Mouse (Mus musculus) kidney, embryonic 16.5 days (tissue): ENCODE results near the gene Noa1. TPM values are rescaled to one million over a fixed set of nuclear protein-coding genes. Genes with fewer than 3 reads are reported as not detected.
A peak's percentile ranks its signal among the peaks of the same experiment; 100 is the strongest.

Experiments
- ATAC-seq: fragments of 200-750 bp; cut with Nextera tagmentation; 2 replicates; pipeline ENCODE4 v1.8.0; 2017; ENCODE audit warnings: moderate TSS enrichment; ENCODE audit not compliant: low FRiP score, low TSS enrichment
- H3K27ac ChIP-seq: fragments of 300-500 bp; sonication (generic); 2 replicates; pipeline ENCODE4 v1.5.1; 2014; ENCODE audit warnings: low read length
- H3K27me3 ChIP-seq: fragments of 300-500 bp; sonication (generic); 2 replicates; pipeline ENCODE4 v1.6.1; 2014; ENCODE audit warnings: low read length, control low read depth, mixed read lengths; ENCODE audit not compliant: insufficient read depth
- H3K36me3 ChIP-seq: fragments of 300-500 bp; sonication (generic); 2 replicates; pipeline ENCODE4 v1.6.1; 2014; ENCODE audit warnings: low read length, control low read depth, mixed read lengths; ENCODE audit not compliant: insufficient read depth
- H3K4me1 ChIP-seq: fragments of 300-500 bp; sonication (generic); 2 replicates; pipeline ENCODE4 v1.6.1; 2014; ENCODE audit warnings: low read length, control low read depth, mixed read lengths; ENCODE audit not compliant: insufficient read depth
- H3K4me2 ChIP-seq: fragments of 300-500 bp; sonication (generic); replicated peaks from 2 replicates; pipeline ENCODE4 v1.6.1; 2014; ENCODE audit warnings: low read depth, low read length
- H3K4me3 ChIP-seq: fragments of 300-500 bp; sonication (generic); 2 replicates; pipeline ENCODE4 v1.5.1; 2014; ENCODE audit warnings: mild to moderate bottlenecking, low read length
- H3K9ac ChIP-seq: fragments of 300-500 bp; sonication (generic); replicated peaks from 2 replicates; pipeline ENCODE4 v1.6.1; 2014; ENCODE audit warnings: low read length
- H3K9me3 ChIP-seq: fragments of 300-500 bp; sonication (generic); 2 replicates; pipeline ENCODE4 v1.6.1; 2016; ENCODE audit warnings: low read length, control low read depth
- WGBS: fragments of 180-500 bp; shearing (Covaris S2); extraction: QIAGEN DNeasy Blood & Tissue Kit; methylation state at CpG from one replicate; pipeline ENCODE4 v1.1.7; 2014; 5-methylcytosine and 5-hydroxymethylcytosine counted together
- polyA plus RNA-seq: library from polyadenylated mRNA; unstranded; fragments of >200 nt; fragmentation: Nextera tagmentation; extraction: Ambion mirVana; gene quantifications from 2 replicates; pipeline ENCODE4 v1.2.1, GENCODE M21; 2015

Noa1 gene
- polyA plus RNA-seq, 1 experiment from 2014 or later: 35.9 TPM

DNA sequence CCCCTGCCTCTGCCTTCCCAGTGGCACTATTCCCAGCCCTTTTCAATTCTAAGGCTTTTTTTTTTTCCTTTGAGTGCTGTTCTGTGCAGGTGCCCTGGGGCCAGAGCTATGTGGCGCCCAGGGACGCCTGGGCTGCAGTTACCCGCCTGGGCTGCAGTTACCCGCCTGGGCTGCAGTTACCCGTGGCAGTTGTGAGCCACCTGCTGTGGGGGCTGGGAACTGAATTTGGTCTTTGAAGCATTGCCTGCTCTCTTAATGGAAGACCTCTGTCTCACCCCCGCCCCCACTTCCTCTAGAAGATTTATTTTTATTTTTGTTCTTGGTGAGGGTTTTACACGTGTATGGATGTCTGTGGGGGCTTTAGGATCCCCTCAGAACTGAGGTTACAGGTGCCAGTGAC is 36.7 kb downstream of the Noa1 start:
- ATAC-seq: no peak
- no peak overlapping the region for H3K4me2 ChIP-seq
- H3K9me3 ChIP-seq: no peaks in the 10 kb centered on the region
- H3K4me1 ChIP-seq: peaks cover under 1% of the 10 kb centered on the region
- H3K36me3 ChIP-seq: peaks cover 83% of the 10 kb centered on the region
- H3K27me3 ChIP-seq: no peaks in the 10 kb centered on the region
- H3K4me3 ChIP-seq: no peak overlapping the region
- H3K9ac ChIP-seq: no peak overlapping the region
- no peak overlapping the region for H3K27ac ChIP-seq
- 62% methylated on average over 7 of the region's 7 CpGs for WGBS

DNA sequence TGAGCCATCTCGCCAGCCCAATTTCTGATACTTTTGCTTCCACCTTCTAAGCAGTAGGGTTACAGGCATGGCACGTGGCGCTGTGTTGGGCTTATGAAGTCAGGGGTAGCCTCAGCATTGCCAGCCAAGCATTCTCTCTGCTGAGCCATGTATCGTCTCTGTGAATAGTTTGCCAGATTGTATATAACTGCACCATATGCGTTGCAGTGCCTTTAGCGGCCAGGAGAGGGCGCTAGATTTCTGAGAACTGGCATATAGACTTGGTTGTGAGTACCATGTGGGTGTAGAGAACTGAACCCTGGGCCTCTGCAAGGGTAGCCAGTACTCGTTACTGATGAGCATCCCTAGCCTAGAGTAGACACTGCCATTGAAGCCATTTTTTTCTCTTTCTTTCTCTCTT is 40.5 kb downstream of the Noa1 start:
- peaks cover 57% of the 10 kb centered on the region for H3K36me3 ChIP-seq
- no peak overlapping the region for H3K4me3 ChIP-seq
- no peak overlapping the region for H3K4me2 ChIP-seq
- no peaks in the 10 kb centered on the region for H3K9me3 ChIP-seq
- 84% methylated on average over 8 of the region's 8 CpGs for WGBS
- no peak overlapping the region for H3K9ac ChIP-seq
- H3K27me3 ChIP-seq: no peaks in the 10 kb centered on the region
- ATAC-seq: no peak
- H3K27ac ChIP-seq: no peak overlapping the region
- H3K4me1 ChIP-seq: peaks cover 13% of the 10 kb centered on the region

DNA sequence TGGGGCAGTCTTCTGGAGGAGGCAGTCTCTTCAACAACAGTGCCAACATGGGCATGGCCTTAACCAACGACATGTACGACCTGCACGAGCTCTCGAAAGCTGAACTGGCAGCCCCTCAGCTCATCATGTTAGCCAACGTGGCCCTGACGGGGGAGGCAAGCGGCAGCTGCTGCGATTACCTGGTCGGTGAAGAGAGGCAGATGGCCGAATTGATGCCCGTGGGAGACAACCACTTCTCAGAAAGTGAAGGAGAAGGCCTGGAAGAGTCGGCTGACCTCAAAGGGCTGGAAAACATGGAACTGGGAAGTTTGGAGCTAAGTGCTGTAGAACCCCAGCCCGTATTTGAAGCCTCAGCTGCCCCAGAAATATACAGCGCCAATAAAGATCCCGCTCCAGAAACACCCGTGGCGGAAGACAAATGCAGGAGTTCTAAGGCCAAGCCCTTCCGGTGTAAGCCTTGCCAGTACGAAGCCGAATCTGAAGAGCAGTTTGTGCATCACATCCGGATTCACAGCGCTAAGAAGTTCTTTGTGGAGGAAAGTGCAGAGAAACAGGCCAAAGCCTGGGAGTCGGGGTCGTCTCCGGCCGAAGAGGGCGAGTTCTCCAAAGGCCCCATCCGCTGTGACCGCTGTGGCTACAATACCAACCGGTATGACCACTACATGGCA is 41.8 kb downstream of the Noa1 start:
- no peak overlapping the region for H3K9ac ChIP-seq
- H3K4me3 ChIP-seq: no peak overlapping the region
- WGBS: 84% methylated on average over 30 of the region's 30 CpGs
- H3K9me3 ChIP-seq: no peaks in the 10 kb centered on the region
- no peak overlapping the region for H3K27ac ChIP-seq
- ATAC-seq: no peak
- no peaks in the 10 kb centered on the region for H3K27me3 ChIP-seq
- peaks cover 13% of the 10 kb centered on the region for H3K4me1 ChIP-seq
- peaks cover 47% of the 10 kb centered on the region for H3K36me3 ChIP-seq
- H3K4me2 ChIP-seq: peak overlapping the region; percentile 70

DNA sequence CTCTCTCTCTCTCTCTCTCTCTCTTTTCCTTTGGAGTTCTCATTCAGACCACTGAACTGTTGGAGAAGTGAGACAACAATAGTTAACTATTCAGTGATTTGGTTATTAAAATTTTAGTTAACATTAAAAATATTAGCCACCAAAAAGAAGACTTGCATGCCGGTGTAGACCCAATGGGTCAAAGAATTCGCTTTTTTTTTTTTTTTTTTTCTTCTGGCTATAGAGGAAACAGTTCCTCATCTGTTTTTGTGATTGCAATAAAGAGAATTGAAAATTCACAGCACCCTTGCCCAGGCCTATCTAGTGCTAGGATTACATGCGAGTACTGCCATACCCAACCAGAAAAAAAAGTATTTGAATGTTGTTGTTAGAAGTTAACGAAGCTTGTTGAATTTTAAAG is 42.4 kb downstream of the Noa1 start:
- H3K9ac ChIP-seq: no peak overlapping the region
- WGBS: 55% methylated on average over 4 of the region's 4 CpGs

DNA sequence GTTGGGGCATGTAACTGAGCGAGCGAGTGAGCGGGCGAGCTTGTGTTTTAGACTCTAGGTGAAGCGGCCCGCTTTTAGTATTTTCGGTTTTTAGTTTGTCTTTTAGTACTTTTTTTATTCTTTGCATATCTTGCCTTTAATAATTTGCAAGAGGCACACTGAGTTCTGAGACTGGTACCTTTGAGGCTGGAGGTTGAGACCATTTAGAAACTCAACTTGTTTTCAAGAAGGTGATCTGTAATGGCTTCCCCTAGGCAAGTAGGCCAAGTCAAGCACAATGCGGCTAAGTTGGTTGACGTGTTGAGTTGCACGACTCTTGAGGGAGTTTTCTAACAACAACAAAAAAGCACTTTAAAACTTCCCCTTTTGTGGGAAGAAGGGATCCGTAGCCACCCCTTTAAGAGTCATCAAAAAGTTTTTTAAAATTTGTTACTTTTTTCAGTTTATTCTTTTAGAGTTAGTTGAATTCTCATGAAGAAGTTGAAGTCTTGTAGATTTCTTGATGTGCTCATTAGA is 42.9 kb downstream of the Noa1 start:
- WGBS: 1% methylated on average over 11 of the region's 11 CpGs
- H3K27me3 ChIP-seq: no peaks in the 10 kb centered on the region
- H3K36me3 ChIP-seq: peaks cover 36% of the 10 kb centered on the region
- H3K27ac ChIP-seq: peak overlapping the region; percentile 99
- peak overlapping the region; percentile 70 for H3K4me2 ChIP-seq
- no peaks in the 10 kb centered on the region for H3K9me3 ChIP-seq
- H3K9ac ChIP-seq: peak overlapping the region; percentile 92
- no peak for ATAC-seq
- H3K4me3 ChIP-seq: peak overlapping the region; percentile 93
- peaks cover 13% of the 10 kb centered on the region for H3K4me1 ChIP-seq

More for the DNA sequence above, 42.4 kb downstream of the Noa1 start:
- Histone ChIP-seq H3K4me1 (peaks cover 13% of the 10 kb centered on the region), H3K36me3 (peaks cover 41% of the 10 kb centered on the region), H3K4me3 (peak overlapping the region; percentile 93), H3K4me2 (peak overlapping the region; percentile 70), H3K9me3 (no peaks in the 10 kb centered on the region), H3K27me3 (no peaks in the 10 kb centered on the region), H3K27ac (no peak overlapping the region)
- ATAC-seq: no peak

DNA sequence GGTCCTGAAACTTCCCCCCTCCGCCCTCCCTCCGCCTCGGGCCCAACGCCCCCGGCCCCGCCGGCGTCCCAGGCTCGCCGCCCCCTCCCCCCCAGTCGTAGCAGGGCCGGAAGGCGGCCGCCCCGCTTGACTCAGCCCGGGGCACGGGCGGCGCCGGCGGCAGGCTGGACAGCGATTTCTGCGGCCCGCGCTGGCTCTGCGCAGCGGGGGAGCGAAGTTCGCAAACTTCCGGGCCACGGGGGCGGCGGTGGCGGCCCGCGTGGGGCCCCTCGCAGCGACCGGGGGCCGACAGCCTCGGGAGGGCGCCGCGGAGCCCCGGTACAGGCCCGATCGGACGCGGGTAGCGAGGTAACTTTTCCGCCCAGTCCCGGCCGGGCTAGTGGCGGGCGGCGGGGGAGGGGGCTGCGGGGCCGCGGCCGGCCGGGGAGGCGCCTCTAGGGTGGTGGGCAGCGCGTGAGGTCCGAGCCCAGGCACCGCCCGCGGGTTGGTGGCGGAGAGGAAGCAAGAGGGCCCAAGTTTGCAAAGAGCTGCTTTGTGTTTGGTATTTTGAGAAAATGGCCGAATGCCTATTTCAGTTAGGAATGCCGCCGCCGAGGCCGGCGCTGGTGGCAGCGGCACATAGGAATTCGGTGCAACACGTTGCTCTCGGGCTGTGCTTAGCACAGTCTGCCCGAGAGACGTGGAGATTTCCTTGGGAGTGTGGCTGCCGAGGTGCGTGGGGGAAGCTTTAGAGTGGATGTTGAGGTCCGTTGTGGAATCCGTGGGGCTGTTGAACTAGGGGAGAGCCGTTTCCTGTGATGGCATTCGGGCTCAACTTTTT is 43.6 kb downstream of the Noa1 start:
- peak overlapping the region; percentile 70 for H3K4me2 ChIP-seq
- no peaks in the 10 kb centered on the region for H3K27me3 ChIP-seq
- WGBS: under 1% methylated on average over 63 of the region's 87 CpGs
- H3K36me3 ChIP-seq: peaks cover 32% of the 10 kb centered on the region
- H3K9me3 ChIP-seq: no peaks in the 10 kb centered on the region
- peaks cover 13% of the 10 kb centered on the region for H3K4me1 ChIP-seq
- ATAC-seq: peak; percentile 72
- H3K4me3 ChIP-seq: peak overlapping the region; percentile 93
- peak overlapping the region; percentile 92 for H3K9ac ChIP-seq
- peak overlapping the region; percentile 99 for H3K27ac ChIP-seq

DNA sequence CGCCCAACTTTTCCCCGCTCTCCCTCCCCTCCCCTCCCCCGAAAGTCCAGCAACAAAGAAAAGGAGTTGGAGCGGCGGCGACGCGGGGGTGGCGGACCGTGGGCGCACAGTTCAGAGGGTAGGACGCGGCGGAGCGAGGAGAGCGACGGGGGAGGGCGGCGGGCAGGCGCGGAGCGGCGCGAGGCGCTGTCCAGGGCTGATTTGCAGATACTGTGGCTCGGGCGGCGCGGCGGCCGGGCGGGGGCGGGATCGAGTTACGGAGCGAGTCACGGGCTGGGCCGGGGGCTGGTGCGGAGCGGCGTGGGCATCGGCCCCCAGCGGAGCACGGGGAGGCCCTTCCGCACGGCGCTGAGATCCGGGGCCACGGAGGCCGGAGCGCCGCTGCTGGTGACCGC is 44.2 kb downstream of the Noa1 start:
- H3K4me3 ChIP-seq: peak overlapping the region; percentile 93
- H3K9ac ChIP-seq: peak overlapping the region; percentile 92
- H3K4me1 ChIP-seq: peaks cover 13% of the 10 kb centered on the region
- H3K36me3 ChIP-seq: peaks cover 26% of the 10 kb centered on the region
- H3K9me3 ChIP-seq: no peaks in the 10 kb centered on the region
- H3K27me3 ChIP-seq: no peaks in the 10 kb centered on the region
- peak; percentile 95 for ATAC-seq
- under 1% methylated on average over 31 of the region's 53 CpGs for WGBS
- peak overlapping the region; percentile 70 for H3K4me2 ChIP-seq
- H3K27ac ChIP-seq: peak overlapping the region; percentile 99

DNA sequence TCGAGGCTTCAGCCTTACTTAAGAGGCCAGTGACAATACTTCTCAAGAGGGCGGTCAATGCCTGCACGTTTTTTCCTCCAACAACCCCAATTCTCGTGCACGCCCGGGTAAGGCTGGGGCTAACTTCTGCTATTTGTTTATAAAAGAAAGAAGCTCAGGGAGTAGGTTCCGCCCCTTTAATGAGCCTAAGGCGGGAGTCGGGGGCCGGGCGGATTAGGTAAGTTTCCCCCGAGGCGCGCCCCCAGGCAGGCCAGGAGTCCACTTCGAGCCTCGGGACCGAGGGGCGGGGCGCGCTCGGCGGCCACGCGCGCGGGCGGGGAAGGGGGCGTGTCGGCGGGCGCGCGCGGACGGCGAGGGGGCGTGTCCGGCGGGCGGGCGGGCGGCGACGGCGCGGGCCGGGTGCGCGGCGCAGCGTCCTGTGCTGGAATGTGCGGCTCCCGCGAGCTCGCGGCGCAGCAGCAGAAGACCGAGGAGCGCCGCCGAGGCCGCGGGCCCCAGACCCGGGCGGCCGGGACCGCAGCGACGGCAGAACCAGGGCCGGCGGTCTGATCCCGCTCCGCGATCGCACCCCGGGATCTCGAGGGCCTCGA is 44.7 kb downstream of the Noa1 start, which contains the start of gene Rest:
TSS of gene Rest (plus strand) at position 411 of the 590 bp plus-strand sequence.
- no peaks in the 10 kb centered on the region for H3K9me3 ChIP-seq
- peak; percentile 91 for ATAC-seq
- peaks cover 13% of the 10 kb centered on the region for H3K4me1 ChIP-seq
- peaks cover 23% of the 10 kb centered on the region for H3K36me3 ChIP-seq
- H3K27me3 ChIP-seq: no peaks in the 10 kb centered on the region
- peak within 1 kb of the TSS; percentile 99 for H3K27ac ChIP-seq
- peak within 1 kb of the TSS; percentile 93 for H3K4me3 ChIP-seq
- peak within 1 kb of the TSS; percentile 70 for H3K4me2 ChIP-seq
- peak within 1 kb of the TSS; percentile 92 for H3K9ac ChIP-seq
- under 1% methylated on average over 50 of the region's 78 CpGs for WGBS

DNA sequence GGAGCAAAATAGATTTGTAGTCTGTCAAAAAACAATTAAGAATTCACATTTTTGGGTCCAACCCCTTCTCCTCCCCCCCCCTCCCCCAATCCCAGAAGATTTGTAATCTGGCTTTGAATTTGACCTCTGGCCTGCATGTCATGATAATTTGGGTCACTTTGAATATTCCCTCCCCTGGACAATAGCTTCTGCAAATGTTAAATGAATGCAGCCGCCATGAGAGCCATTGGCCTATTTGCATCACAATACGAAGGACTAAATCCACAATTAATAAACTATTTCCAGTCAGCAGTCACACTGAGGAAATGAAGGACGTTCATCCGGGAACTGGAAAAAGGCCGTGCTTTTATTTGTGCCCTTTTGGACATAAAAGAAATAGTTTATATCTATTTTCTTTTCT is 47.8 kb downstream of the Noa1 start:
- Histone ChIP-seq H3K27me3 (no peaks in the 10 kb centered on the region), H3K9me3 (no peaks in the 10 kb centered on the region), H3K36me3 (no peaks in the 10 kb centered on the region), H3K4me1 (0 out of 2 replicates have a peak, but pooled peaks cover 2% of the 10 kb centered on the region), H3K9ac (no peak overlapping the region), H3K27ac (no peak overlapping the region), H3K4me3 (no peak overlapping the region), H3K4me2 (no peak overlapping the region)
- WGBS: 85% methylated on average over 5 of the region's 5 CpGs
- ATAC-seq: no peak
